Mouse (Mus musculus) ES-E14 (cell line): ENCODE data around the gene Olfr859. TPM values are rescaled to one million over a fixed set of nuclear protein-coding genes. Genes with fewer than 3 reads are reported as not detected.
"Not testable (repeated sequence)": the region's sequence is repeated elsewhere in the genome, so short reads cannot be mapped to it uniquely, and the experiment has no call there.

Experiments
- DNase-seq: peaks from one replicate; pipeline ENCODE4 v3.0.0-alpha.2; 2013; ENCODE audit warnings: low read depth, low spot score
- H3K27ac ChIP-seq: 2 replicates; pipeline ENCODE4 v1.5.1; 2012; ENCODE audit warnings: low read depth, mild to moderate bottlenecking, low read length, moderate library complexity, mixed read lengths; ENCODE audit not compliant: poor library complexity, insufficient read depth, severe bottlenecking
- H3K36me3 ChIP-seq: 2 replicates; pipeline ENCODE4 v1.6.1; 2012; ENCODE audit warnings: mild to moderate bottlenecking, low read length, moderate library complexity, mixed read lengths; ENCODE audit not compliant: control insufficient read depth, poor library complexity, insufficient read depth, severe bottlenecking
- H3K4me1 ChIP-seq, 2 experiments: fragments of 150-350 bp in 1 of 2; sonication (generic) in 1 of 2; 2 replicates each; pipeline ENCODE4 v1.6.1; 2012; ENCODE audit warnings: low read length in 2 of 2, mild to moderate bottlenecking in 1 of 2, mixed read lengths in 1 of 2; ENCODE audit not compliant: control insufficient read depth in 2 of 2, insufficient read depth in 2 of 2, poor library complexity in 1 of 2
- H3K4me3 ChIP-seq, 2 experiments: fragments of 150-350 bp in 1 of 2; sonication (generic) in 1 of 2; 2 replicates each; pipeline ENCODE4 v1.5.1; 2012; ENCODE audit warnings: low read length in 2 of 2, low read depth in 1 of 2, mild to moderate bottlenecking in 1 of 2, mixed read lengths in 1 of 2; ENCODE audit not compliant: insufficient read depth in 1 of 2, poor library complexity in 1 of 2, severe bottlenecking in 1 of 2
- H3K9ac ChIP-seq: 2 replicates; pipeline ENCODE4 v1.6.1; 2012; ENCODE audit warnings: low read depth, mild to moderate bottlenecking, low read length, mixed read lengths; ENCODE audit not compliant: poor library complexity, insufficient read depth, severe bottlenecking
- H3K9me3 ChIP-seq: fragments of 150-350 bp; sonication (generic); 2 replicates; pipeline ENCODE4 v1.6.1; 2012; ENCODE audit warnings: low read depth, mild to moderate bottlenecking, low read length; ENCODE audit not compliant: control insufficient read depth, insufficient read depth
- CHD2 ChIP-seq: IDR thresholded peaks from 2 replicates; pipeline ENCODE4 v1.6.1; 2014; ENCODE audit warnings: mild to moderate bottlenecking, low read depth, low read length, inconsistent platforms
- HCFC1 ChIP-seq: IDR thresholded peaks from 2 replicates; pipeline ENCODE4 v1.6.1; 2012; ENCODE audit warnings: low read length, inconsistent platforms, borderline replicate concordance; ENCODE audit not compliant: insufficient read depth
- MAFK ChIP-seq: IDR thresholded peaks from 2 replicates; pipeline ENCODE4 v1.6.1; 2014; ENCODE audit warnings: mild to moderate bottlenecking, low read depth, low read length, inconsistent platforms; ENCODE audit not compliant: insufficient read depth
- ZC3H11A ChIP-seq: IDR thresholded peaks from 2 replicates; pipeline ENCODE4 v1.6.1; 2012; ENCODE audit warnings: low read depth, mild to moderate bottlenecking, inconsistent platforms, low read length, borderline replicate concordance
- ZNF384 ChIP-seq: IDR thresholded peaks from 2 replicates; pipeline ENCODE4 v1.6.1; 2012; ENCODE audit warnings: low read depth, low read length, inconsistent platforms
- in situ Hi-C, 2 experiments: fragments of 600-800 bp; cut with MboI; formaldehyde crosslinking; loops; one replicate each; pipeline ENCODE4 v1.15.1; 2025; ENCODE audit warnings: low sequenced_read_pairs in 2 of 2, inconsistent platforms in 1 of 2; ENCODE audit not compliant: unreplicated experiment in 2 of 2
- total RNA-seq: library from RNA; depleted of rRNA; stranded (reverse); fragments of 300-350 nt; gene quantifications from 2 replicates; pipeline ENCODE4 v1.2.3, GENCODE M21; 2012; rRNA removed

Gene Olfr859
- not detected in 2 replicates for total RNA-seq

GRCm38 (mm10) chr9:19804606-19805005, at the start of gene Olfr859:
TSS of gene Olfr859 (plus strand) at chr9:19804906.
- H3K27ac ChIP-seq, in situ Hi-C loops, H3K36me3 ChIP-seq, H3K9me3 ChIP-seq, DNase-seq, H3K4me3 ChIP-seq, H3K4me1 ChIP-seq, H3K9ac ChIP-seq: not testable (repeated sequence)

- Histone ChIP-seq H3K9ac (no peak overlapping the region), H3K4me3 (no peak overlapping the region), H3K9me3 (no peaks in the 10 kb centered on the region; the same call in 1 of the 2 replicates), H3K36me3 (no peaks in the 10 kb centered on the region), H3K27ac (no peak overlapping the region), H3K4me1 (no peaks in the 10 kb centered on the region)
- DNase-seq: no peak
- TF ChIP-seq ZNF384 (no peak), ZC3H11A (no peak), MAFK (no peak), CHD2 (no peak), HCFC1 (no peak)
- in situ Hi-C loops: no loop called here
Measured at GRCm38 (mm10) chr9:19769136-19769535, 35.6 kb upstream of the Olfr859 start.

DNA sequence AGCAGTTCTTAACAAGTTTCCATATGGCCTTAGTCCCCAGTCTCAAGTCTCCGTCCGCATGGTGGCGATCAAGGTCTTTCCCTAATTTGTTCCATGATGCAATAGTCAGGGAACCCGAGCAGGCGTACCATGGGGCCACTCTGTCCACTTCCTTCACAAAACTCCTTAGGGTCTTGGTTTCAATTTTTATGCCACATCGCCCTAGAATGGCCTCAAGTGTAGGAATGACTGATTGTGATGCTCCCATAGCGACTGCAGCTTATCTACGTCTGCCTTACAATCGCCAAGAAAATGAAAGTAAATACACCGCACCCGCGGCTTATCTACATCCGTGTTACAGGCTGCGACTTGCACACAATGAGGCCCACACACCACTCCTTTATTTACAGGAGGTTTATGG, 35.0 kb upstream of the Olfr859 start:
- in situ Hi-C loops: no loop called here
- Histone ChIP-seq H3K9me3 (no peaks in the 10 kb centered on the region), H3K36me3 (no peaks in the 10 kb centered on the region), H3K4me3 (no peak overlapping the region), H3K9ac (no peak overlapping the region), H3K27ac (no peak overlapping the region), H3K4me1 (no peaks in the 10 kb centered on the region)
- no peak for DNase-seq
- TF ChIP-seq MAFK (no peak), ZC3H11A (no peak), HCFC1 (no peak)

GRCm38 (mm10) chr9:19779983-19780382, 24.7 kb upstream of the Olfr859 start, which contains the start of gene Olfr58:
TSS of gene Olfr58 (plus strand) at chr9:19780283.
- no peak for DNase-seq
- H3K4me3 ChIP-seq: no peak within 1 kb of the TSS
- H3K27ac ChIP-seq: no peak within 1 kb of the TSS
- H3K9me3 ChIP-seq: no peaks in the 10 kb centered on the region
- no peaks in the 10 kb centered on the region for H3K36me3 ChIP-seq
- no peaks in the 10 kb centered on the region for H3K4me1 ChIP-seq
- in situ Hi-C loops: no loop called here
- H3K9ac ChIP-seq: no peak within 1 kb of the TSS
- TF ChIP-seq CHD2 (no peak), MAFK (no peak), ZNF384 (no peak), HCFC1 (no peak), ZC3H11A (no peak)

DNA sequence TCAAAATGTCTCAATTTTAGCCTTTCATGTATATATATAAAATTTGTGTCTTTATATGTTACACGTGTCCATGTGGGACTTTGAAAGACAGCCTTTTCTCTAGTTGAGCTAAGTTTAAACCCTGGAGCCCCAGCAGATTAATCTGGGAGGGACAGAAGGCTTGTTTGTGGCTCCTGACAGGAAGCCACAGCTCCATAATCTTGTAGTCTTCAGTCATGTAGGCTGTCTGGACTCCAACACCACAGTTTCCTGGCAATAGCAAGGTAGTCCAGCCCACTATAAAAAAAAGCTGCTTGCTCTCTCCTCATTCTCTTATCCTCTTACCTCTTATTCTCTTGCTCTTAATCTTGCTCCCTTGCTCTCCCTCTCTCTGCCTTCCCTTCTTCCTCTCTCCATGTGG, 1.7 kb upstream of the Olfr859 start:
- no peaks in the 10 kb centered on the region for H3K4me1 ChIP-seq
- DNase-seq: no peak
- TF ChIP-seq HCFC1 (no peak), ZNF384 (no peak), MAFK (no peak), ZC3H11A (no peak), CHD2 (no peak)
- no peak overlapping the region for H3K9ac ChIP-seq
- H3K9me3 ChIP-seq: no peaks in the 10 kb centered on the region; the same call in 1 of the 2 replicates
- no peaks in the 10 kb centered on the region for H3K36me3 ChIP-seq
- in situ Hi-C loops: no loop called here
- no peak overlapping the region for H3K4me3 ChIP-seq
- no peak overlapping the region for H3K27ac ChIP-seq
